Mouse (Mus musculus) mesoderm, embryonic 11.5 days (tissue): ENCODE data around the gene Ttc33.
"Not testable (repeated sequence)": the region's sequence is repeated elsewhere in the genome, so short reads cannot be mapped to it uniquely, and the experiment has no call there.

ENCODE experiments used
- DNase-seq: peaks from one replicate; pipeline ENCODE4 v3.0.0-alpha.2; 2012; ENCODE audit warnings: low read depth, low spot score

Ttc33 gene

GRCm38 (mm10) chr15:5184668-5185330 lies 526 bp upstream of the Ttc33 start:
- DNase-seq, result no peak

GRCm38 (mm10) chr15:5186293-5186675 lies 959 bp downstream of the Ttc33 start:
- no peak for DNase-seq

- DNase-seq, result no peak
Measured at GRCm38 (mm10) chr15:5187116-5187515, 1.8 kb downstream of the Ttc33 start.

- no peak for DNase-seq
Measured at GRCm38 (mm10) chr15:5188029-5188428, 2.7 kb downstream of the Ttc33 start.

- DNase-seq, result no peak
Measured at GRCm38 (mm10) chr15:5189504-5190093, 4.3 kb downstream of the Ttc33 start.

- DNase-seq, result no peak
Measured at GRCm38 (mm10) chr15:5193833-5194232, 8.5 kb downstream of the Ttc33 start.

- no peak for DNase-seq
Measured at GRCm38 (mm10) chr15:5194446-5194845, 9.1 kb downstream of the Ttc33 start.

- DNase-seq, result no peak
Measured at GRCm38 (mm10) chr15:5194931-5195330, 9.6 kb downstream of the Ttc33 start.

- DNase-seq, result no peak
Measured at GRCm38 (mm10) chr15:5195987-5196514, 10.7 kb downstream of the Ttc33 start.

GRCm38 (mm10) chr15:5196691-5197090 lies 11.4 kb downstream of the Ttc33 start:
- DNase-seq, result no peak

GRCm38 (mm10) chr15:5205222-5205621 lies 19.9 kb downstream of the Ttc33 start:
- DNase-seq, result no peak

GRCm38 (mm10) chr15:5209116-5209515 lies 23.8 kb downstream of the Ttc33 start:
- no peak for DNase-seq

GRCm38 (mm10) chr15:5220491-5220890 lies 35.2 kb downstream of the Ttc33 start:
- no peak for DNase-seq

GRCm38 (mm10) chr15:5230746-5231145 lies 45.4 kb downstream of the Ttc33 start:
- DNase-seq, result not testable (repeated sequence)

- no peak for DNase-seq
Measured at GRCm38 (mm10) chr15:5234659-5235058, 49.3 kb downstream of the Ttc33 start.

GRCm38 (mm10) chr15:5235527-5235926 lies 50.2 kb downstream of the Ttc33 start:
- DNase-seq, result peak; percentile 50

GRCm38 (mm10) chr15:5236538-5236937 lies 51.2 kb downstream of the Ttc33 start:
- peak; percentile 76 for DNase-seq

- DNase-seq, result no peak
Measured at GRCm38 (mm10) chr15:5237012-5237660, 51.8 kb downstream of the Ttc33 start.

GRCm38 (mm10) chr15:5238073-5238472 lies 52.7 kb downstream of the Ttc33 start:
- DNase-seq, result no peak

GRCm38 (mm10) chr15:5238553-5238952 lies 53.2 kb downstream of the Ttc33 start:
- DNase-seq, result no peak

- no peak for DNase-seq
Measured at GRCm38 (mm10) chr15:5239361-5239760, 54.0 kb downstream of the Ttc33 start.

- DNase-seq, result no peak
Measured at GRCm38 (mm10) chr15:5239901-5240300, 54.6 kb downstream of the Ttc33 start.

- no peak for DNase-seq
Measured at GRCm38 (mm10) chr15:5240360-5240759, 55.0 kb downstream of the Ttc33 start.
